Mouse (Mus musculus): ENCODE data around the gene Fam47e. TPM values are rescaled to one million over a fixed set of nuclear protein-coding genes. Genes with fewer than 3 reads are reported as not detected.

Gene Fam47e
- polyA plus RNA-seq, 1 experiment from 2014 or later = not detected

- H3K27me3 ChIP-seq (ENCODE audit: control insufficient read depth, insufficient read depth, low read length) = no peaks in the 10 kb centered on the region
- no peak overlapping the region for H3K4me3 ChIP-seq (ENCODE audit: control insufficient read depth in 1 of 2, insufficient read depth in 1 of 2, low read depth in 1 of 2, low read length in 2 of 2)
- H3K36me3 ChIP-seq (ENCODE audit: control insufficient read depth, insufficient read depth, low read length) = no peaks in the 10 kb centered on the region
- WGBS = 80% methylated on average over 3 of the region's 3 CpGs
- no peak overlapping the region for H3K9ac ChIP-seq (ENCODE audit: low read length)
- no peaks in the 10 kb centered on the region for H3K9me3 ChIP-seq (ENCODE audit: control insufficient read depth, low read length)
- H3K27ac ChIP-seq (replicated peaks in 1 of 2; ENCODE audit: control insufficient read depth in 1 of 2, insufficient read depth in 1 of 2, low read depth in 2 of 2, low read length in 2 of 2) = no peak overlapping the region
- H3K4me1 ChIP-seq (ENCODE audit: control insufficient read depth in 2 of 2, insufficient read depth in 2 of 2, low read length in 2 of 2) = no peaks in the 10 kb centered on the region
- no peak for ATAC-seq (ENCODE audit: insufficient number of reproducible peaks, insufficient read depth, low FRiP score, low read depth)
- no peak overlapping the region for H3K4me2 ChIP-seq (ENCODE audit: low read length)
Observed at GRCm38 (mm10) chr5:92634916-92635315, 80.0 kb downstream of the Fam47e start.

GRCm38 (mm10) chr5:92635891-92636290 is 81.0 kb downstream of the Fam47e start:
- Histone ChIP-seq H3K27ac (replicated peaks in 1 of 2; ENCODE audit: control insufficient read depth in 1 of 2, insufficient read depth in 1 of 2, low read depth in 2 of 2, low read length in 2 of 2) (no peak overlapping the region), H3K36me3 (ENCODE audit: control insufficient read depth, insufficient read depth, low read length) (no peaks in the 10 kb centered on the region), H3K4me2 (ENCODE audit: low read length) (no peak overlapping the region), H3K9ac (ENCODE audit: low read length) (no peak overlapping the region), H3K4me1 (ENCODE audit: control insufficient read depth in 2 of 2, insufficient read depth in 2 of 2, low read length in 2 of 2) (no peaks in the 10 kb centered on the region), H3K4me3 (ENCODE audit: control insufficient read depth in 1 of 2, insufficient read depth in 1 of 2, low read depth in 1 of 2, low read length in 2 of 2) (no peak overlapping the region), H3K9me3 (ENCODE audit: control insufficient read depth, low read length) (no peaks in the 10 kb centered on the region), H3K27me3 (ENCODE audit: control insufficient read depth, insufficient read depth, low read length) (no peaks in the 10 kb centered on the region)
- WGBS = 80% methylated on average over 5 of the region's 5 CpGs
- no peak for ATAC-seq (ENCODE audit: insufficient number of reproducible peaks, insufficient read depth, low FRiP score, low read depth)

- ATAC-seq (ENCODE audit: insufficient number of reproducible peaks, insufficient read depth, low FRiP score, low read depth) = no peak
- Histone ChIP-seq H3K4me1 (ENCODE audit: control insufficient read depth in 2 of 2, insufficient read depth in 2 of 2, low read length in 2 of 2) (peaks cover 0 to 7% of the 10 kb centered on the region in 2 experiments; a peak in 2 of 4 replicates), H3K4me2 (ENCODE audit: low read length) (no peak overlapping the region), H3K9me3 (ENCODE audit: control insufficient read depth, low read length) (no peaks in the 10 kb centered on the region), H3K36me3 (ENCODE audit: control insufficient read depth, insufficient read depth, low read length) (no peaks in the 10 kb centered on the region), H3K9ac (ENCODE audit: low read length) (no peak overlapping the region), H3K27me3 (ENCODE audit: control insufficient read depth, insufficient read depth, low read length) (no peaks in the 10 kb centered on the region), H3K4me3 (ENCODE audit: control insufficient read depth in 1 of 2, insufficient read depth in 1 of 2, low read depth in 1 of 2, low read length in 2 of 2) (no peak overlapping the region), H3K27ac (replicated peaks in 1 of 2; ENCODE audit: control insufficient read depth in 1 of 2, insufficient read depth in 1 of 2, low read depth in 2 of 2, low read length in 2 of 2) (no peak overlapping the region)
- 82% methylated on average over 3 of the region's 3 CpGs for WGBS
Observed at GRCm38 (mm10) chr5:92640861-92641260, 86.0 kb downstream of the Fam47e start.

Other genes starting within 250 kb of the Fam47e start
- 23.4 and 25.8 TPM in 2 replicates for gene Sdad1, start 244.6 kb upstream of the Fam47e start, polyA plus RNA-seq (2014; fragmentation: Nextera tagmentation; extraction: Ambion mirVana)
- gene Cxcl9, start 227.0 kb upstream of the Fam47e start, polyA plus RNA-seq (2014; fragmentation: Nextera tagmentation; extraction: Ambion mirVana) = not detected in 2 replicates
- 59.2 and 60.2 TPM in 2 replicates for gene Art3, start 223.2 kb upstream of the Fam47e start, polyA plus RNA-seq (2014; fragmentation: Nextera tagmentation; extraction: Ambion mirVana)
- gene Cxcl10, start 206.2 kb upstream of the Fam47e start, polyA plus RNA-seq (2014; fragmentation: Nextera tagmentation; extraction: Ambion mirVana) = 0.74 and 1.2 TPM in 2 replicates
- 35.4 and 35.9 TPM in 2 replicates for gene Nup54, start 119.8 kb upstream of the Fam47e start, polyA plus RNA-seq (2014; fragmentation: Nextera tagmentation; extraction: Ambion mirVana)
- 14.3 and 15.6 TPM in 2 replicates for gene Scarb2, start 48.2 kb upstream of the Fam47e start, polyA plus RNA-seq (2014; fragmentation: Nextera tagmentation; extraction: Ambion mirVana)
- gene Stbd1, start 48.0 kb downstream of the Fam47e start, polyA plus RNA-seq (2014; fragmentation: Nextera tagmentation; extraction: Ambion mirVana) = 87.2 and 94.8 TPM in 2 replicates
- gene Ccdc158, start 120.2 kb downstream of the Fam47e start, polyA plus RNA-seq (2014; fragmentation: Nextera tagmentation; extraction: Ambion mirVana) = 0.67 and 0.96 TPM in 2 replicates
- 18.5 and 21.1 TPM in 2 replicates for gene Shroom3, start 128.4 kb downstream of the Fam47e start, polyA plus RNA-seq (2014; fragmentation: Nextera tagmentation; extraction: Ambion mirVana)

Data from heart, embryonic 14.5 days (tissue).